Mouse (Mus musculus): Measurements from ENCODE around the gene Piezo1. TPM values are rescaled to one million over a fixed set of nuclear protein-coding genes. Genes with fewer than 3 reads are reported as not detected.

Gene Piezo1
- total RNA-seq, 2 experiments from 2014 or later: 14.1 to 28.4 TPM

DNA sequence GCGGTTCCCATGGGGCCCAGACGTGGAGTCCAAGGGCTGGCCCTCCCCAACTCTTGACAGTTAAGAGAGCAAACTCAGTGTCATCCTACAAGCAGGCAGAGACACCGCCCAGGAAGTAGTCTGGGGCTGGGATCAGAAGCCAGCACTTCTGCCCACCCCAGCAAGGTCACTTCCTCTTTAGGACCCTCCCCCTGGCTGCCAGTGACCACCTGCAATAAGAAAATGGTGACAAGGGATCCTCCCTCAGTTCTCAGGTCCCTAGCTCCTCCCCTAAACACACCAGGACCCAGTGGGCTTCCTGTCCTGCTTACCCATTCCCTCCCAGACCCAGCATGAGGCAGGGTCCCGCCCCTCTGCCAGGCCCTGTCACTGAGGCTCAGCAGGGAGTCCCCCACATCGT is 3.3 kb downstream of the Piezo1 start:
- DNase-seq (ENCODE audit: low spot score in 2 of 2): no peak

DNA sequence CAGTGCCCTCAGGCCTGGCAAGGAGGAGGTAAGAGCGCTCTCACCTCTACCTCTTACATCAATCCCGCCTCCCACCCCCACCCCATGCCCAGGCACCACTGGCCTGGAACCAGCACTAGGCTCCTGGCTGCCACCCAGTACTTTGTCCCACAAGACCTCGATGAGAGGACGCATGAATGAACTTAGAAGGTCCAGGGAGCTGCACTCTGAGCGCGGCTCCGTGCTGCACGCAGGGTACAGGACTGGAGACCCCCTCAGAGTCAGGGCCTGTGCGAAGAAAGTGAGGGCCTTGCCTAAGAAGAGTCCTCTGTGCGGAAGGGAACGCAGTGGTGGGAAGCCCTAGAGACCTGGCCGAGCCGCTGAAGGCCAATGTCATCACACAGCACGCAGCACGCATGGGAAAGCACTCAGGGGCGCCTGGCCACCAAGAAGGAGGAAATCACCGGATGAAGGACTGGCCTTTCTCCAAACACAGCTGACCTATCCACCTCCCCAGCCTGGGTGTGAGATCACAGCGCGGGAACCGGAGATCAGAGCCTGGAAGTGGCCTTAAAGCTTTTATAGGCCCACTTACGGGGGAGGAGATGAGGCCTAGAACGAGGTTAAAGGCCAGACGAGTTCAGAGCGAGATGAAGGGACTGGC is 4.2 kb downstream of the Piezo1 start:
- no peak for DNase-seq (ENCODE audit: low spot score in 2 of 2)

DNA sequence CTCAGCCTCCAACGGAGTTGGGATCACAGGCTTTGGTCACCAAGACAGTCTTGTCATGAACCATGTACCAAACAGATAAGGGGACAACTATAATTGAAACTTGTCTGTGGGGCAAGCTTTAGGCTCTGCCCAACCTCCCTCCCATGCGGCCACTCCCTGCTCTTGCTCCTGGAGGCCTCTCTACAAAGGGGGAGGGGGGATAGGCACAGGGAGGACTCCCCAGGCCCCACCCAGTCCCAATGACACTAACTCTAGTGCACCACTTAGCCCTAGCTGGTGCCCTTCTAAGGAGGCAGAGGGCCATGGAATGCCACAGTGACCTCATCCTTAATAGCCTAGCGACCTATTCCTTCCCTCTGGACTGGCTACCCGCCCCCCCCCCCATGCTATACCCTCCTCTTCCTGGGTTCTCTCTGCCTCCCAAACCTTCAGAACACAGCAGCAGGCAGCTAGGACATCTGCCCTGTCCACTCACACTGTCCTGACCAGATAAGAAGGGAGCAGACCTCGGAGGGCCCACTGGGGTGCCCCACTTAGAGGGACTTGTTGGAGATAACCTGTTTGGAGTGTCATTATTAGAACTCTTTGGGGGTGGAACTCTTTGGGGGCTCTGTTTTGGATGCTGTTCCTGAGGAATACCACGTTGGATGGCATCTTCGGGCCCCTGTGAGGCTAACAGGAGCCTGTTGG is 4.9 kb downstream of the Piezo1 start:
- DNase-seq (ENCODE audit: low spot score in 2 of 2): no peak

DNA sequence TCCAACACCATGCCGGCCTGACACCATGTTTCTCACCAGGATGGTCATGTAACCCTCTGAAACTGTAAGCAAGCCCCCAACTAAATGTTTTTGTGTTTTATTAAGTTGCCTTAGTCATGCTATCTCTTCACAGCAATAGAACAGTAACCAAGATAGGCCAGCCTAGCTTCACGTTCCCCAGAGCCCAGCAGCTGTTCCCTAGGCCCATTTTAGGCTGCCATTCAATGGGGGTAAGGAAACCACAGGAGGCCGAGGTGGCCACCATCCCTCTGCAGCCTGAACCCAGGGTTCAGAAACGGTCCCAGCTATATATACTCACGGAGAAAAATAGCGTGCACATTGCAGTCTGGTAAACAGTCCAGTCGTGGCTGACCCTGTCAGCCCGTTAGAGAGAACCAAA is 7.0 kb downstream of the Piezo1 start:
- DNase-seq (ENCODE audit: low spot score in 2 of 2): no peak

DNA sequence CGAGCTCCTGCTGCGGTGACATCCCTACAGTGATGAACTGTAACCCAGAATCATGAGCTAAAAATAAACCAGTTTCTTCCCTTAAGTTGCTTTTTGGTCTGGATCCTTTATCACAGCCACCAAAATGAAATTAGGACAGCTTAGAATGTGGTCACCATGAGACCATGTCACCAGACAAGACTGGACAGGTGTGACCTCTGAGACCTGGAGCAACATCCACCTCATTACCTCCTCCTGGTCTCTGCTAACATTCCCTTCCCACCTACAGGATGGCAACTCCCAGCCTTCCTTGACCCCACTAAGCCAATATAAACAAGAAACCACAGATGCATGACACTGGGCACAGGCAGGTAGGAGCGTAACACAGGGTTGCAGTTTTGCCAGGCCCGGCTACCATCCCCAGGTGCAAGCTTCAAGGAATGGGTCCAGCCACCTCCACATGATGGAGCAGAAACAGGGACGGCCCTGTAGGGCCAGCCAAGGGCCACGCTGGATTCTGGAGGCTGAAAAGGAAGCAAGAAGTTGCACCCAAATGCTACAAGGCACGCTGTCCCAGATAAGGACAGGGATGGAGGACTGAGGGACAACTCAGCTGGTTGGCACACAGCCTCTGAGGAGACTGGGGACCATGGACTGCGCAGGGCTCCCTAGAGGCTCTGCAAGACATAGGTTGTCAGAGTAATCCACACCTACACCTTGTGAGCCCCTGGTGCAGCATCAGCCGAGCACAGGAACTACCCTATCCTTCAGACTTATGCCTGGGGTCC is 12.6 kb downstream of the Piezo1 start:
- DNase-seq (ENCODE audit: low spot score in 2 of 2): no peak

DNA sequence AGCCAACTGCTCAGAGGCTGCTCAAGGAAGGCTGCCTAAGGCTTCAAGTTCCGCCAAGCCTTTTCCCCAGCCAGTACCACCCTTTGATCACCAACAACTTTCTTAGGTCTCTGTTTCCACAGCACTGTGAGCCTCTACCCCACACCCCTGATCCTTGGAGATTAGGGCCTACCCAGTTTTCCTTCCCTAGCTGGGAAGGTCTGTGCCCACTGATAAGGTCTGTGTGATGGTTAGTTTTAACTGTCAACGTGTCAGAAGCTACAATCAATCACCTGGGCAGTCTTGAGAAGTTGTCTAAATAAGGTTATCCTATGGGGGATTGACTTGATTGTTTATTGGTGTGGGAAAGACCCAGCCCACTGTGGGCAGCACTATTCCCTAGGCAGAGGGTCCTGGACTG is 13.3 kb downstream of the Piezo1 start:
- DNase-seq (ENCODE audit: low spot score in 2 of 2): no peak

DNA sequence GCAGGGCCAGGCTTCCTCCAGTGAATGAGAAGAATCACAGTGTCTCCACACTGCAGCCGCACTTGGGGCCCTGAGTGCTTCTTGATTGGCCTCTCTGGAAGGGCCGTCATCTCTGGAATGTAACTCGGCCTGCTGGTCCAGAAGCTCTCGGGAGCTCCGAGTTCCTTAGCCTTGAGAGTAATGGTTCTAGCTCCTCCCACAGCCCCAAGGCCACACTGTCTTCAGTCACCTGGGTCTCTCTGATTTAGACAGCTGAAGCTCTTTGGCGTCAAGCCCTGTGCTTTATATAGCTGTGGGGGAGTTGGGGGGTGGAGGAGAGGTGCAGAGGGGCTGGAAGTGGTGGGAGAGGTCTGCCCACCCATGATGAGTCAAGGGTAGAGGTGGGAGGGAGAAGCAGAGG is 14.1 kb downstream of the Piezo1 start:
- DNase-seq (ENCODE audit: low spot score in 2 of 2): no peak

DNA sequence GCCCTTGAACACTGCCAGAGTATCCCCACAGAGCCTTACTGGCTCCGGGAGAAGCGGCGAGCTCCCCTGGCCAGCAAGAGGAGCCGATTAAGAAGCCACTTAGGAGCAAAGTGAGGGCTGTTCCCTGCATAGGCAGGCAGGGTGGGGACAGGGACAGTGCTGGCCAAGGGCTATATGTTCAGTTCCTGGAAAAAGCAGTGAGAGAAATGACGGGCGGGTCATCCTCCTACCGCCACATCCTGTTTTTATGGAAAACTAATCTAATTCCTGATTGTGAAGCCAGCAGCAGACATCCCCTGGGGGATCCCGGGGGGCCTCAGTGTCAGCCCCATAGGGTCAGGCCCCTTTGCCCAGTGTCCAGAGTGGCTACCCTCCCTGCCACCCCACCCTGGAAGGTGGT is 19.8 kb downstream of the Piezo1 start:
- no peak for DNase-seq (ENCODE audit: low spot score in 2 of 2)

DNA sequence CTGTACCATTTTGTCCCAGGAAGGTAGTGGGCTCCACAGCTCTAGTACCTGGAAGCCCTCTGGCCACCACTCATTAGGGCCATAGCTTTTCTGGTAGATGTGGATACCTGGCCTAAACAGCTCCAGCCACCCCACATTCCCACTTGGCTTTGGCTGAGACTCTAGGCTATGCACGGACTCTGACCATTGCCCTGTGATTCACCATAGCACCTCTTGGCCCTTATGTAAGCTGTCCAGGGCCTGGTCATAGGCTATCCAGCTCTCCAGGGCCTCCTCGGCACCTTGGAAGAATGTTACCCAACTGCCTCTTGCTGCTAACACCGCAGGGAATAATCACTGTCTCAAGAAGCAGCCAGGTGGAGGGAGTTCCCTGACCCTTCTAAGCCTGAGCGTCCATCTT is 22.0 kb downstream of the Piezo1 start:
- DNase-seq (ENCODE audit: low spot score in 2 of 2): no peak

DNA sequence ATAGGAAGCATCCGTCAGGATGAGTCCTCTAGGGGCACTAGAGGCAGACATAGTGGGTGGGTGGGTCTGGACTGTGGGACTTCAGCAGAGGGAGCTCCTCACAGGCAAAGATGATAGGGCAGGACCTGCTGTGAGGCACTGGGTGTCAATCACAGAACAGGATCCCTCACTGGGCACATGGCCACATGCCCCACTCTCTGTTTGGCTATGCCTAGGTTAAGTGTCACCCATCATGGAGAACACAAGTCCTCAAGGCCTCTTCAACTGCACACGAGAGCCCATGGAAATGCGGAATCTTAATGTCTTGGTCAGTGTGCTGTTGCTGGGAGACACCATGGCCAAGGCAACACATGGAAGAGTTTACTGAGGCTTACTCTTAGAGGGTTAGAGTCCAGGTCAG is 23.2 kb downstream of the Piezo1 start:
- no peak for DNase-seq (ENCODE audit: low spot score in 2 of 2)

DNA sequence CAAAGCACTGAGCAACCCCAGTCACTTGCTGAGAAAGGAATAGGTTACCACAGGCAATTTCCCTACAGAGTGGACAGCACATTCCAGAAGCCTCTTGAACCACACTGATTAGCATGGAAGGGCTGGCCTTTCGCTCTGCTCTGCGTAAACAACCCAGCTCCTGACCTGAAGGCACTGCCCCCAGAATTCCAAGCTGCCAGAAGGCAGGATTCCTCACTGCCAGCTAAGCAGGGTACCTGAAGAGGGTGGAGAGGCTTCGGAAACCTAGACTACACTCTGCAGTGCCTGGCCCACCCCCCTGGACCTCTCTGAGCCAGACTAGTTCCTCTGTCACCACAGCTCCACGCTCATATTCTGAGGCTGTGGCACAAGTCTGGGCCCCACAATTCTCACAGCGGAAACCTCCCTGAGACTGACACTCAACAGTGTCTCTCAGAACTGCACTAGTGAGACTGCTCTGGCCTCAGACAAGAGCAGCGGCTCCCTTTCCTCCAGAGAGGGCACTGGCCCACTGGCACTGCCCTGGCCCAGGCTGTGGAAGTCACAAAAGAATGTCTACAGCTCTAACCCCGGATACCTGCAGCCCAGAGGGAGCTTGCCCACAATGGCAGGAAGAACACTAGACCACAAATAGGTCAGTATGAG is 24.5 kb downstream of the Piezo1 start:
- no peak for DNase-seq (ENCODE audit: low spot score in 2 of 2)

DNA sequence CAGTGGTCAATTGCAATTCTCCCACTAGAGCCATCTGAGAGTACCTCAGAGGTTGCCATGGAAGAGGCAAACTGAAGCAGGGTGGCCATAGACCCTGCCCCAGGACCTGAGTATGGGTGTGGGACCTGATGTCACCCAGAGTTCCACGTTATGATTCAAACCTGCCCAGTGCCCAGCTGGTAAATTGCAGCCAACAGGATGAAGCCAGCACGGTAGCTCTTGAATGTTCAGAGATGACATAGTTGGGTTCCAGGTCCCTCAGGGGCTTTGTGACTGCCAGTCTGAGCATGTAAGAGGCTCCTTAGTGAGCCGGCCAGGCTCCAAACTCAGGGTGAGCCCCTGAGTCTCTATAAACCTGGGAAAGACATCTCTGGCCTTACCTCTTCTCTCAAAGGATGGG is 25.0 kb downstream of the Piezo1 start:
- no peak for DNase-seq (ENCODE audit: low spot score in 2 of 2)

DNA sequence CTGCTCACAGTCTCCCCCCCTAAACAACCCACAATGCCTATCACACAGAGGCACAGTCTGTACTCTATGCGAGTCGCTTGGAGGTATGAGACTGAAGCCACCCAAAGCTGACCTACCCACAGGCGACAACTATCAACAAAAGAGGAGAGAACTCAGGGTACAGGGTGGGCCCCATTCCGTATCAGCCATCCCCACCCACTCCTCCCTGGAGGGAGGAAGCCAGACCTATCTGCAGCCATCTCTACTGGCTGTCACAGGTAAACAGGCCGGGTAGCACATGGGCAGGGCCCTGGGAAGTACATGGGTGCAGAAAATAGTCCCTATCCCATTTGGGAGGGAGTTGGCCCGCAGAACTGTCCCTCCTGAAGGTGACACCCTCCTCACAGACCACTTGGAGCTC is 26.1 kb downstream of the Piezo1 start:
- DNase-seq (ENCODE audit: low spot score in 2 of 2): no peak

DNA sequence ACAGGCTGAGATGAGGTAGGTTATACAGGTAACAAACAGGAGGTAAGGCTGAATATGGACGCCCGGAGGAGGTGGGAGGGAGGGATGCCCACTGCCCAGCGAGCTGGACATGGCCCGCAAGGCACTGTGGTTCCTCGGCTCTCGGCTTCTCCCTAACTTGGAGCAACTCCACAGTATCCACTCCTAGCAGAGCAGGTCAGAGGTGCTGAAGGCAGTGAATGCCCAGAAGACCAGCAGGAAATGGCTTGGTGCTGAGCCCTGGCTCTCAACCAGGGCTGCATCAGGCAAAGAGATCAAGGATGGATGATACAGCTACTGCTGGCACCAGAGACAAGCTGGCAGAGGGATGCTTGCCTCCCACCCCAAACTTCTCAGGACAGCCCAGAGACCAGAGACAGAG is 26.6 kb downstream of the Piezo1 start:
- no peak for DNase-seq (ENCODE audit: low spot score in 2 of 2)

DNA sequence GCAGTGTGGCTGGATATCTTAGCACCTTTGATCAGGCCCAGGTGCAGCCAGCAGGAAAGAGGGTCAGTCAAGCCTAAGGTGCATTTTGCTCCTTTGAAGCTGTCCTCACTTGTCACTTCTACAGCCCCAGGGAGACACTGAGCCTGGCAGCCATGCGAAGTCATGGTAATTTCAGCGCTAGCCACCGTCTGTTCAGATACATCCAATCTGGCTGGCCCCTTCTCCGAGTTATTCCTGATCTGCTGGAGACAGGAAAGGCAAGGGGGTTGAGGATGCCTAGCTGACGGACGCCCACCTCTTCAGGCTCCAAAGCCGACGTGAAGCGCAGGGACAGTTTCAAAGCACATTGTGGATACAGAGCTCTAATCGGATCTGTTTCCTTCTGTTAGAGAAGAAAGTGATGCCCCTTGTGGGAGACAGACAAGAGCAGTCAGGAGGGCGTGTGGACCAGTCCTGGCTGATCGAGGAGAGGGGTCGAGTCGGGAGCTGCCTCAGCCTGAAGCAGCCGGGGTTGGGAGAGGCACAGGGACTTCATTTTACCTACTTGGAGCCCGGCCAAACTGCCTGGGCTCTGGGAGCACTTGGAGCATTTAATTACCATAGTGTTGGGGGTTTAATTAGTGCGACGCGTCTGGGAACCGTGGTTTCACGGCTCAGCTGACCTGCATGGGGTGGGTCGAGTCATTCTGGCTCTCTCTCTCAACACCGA is 27.3 kb downstream of the Piezo1 start:
- no peak for DNase-seq (ENCODE audit: low spot score in 2 of 2)

DNA sequence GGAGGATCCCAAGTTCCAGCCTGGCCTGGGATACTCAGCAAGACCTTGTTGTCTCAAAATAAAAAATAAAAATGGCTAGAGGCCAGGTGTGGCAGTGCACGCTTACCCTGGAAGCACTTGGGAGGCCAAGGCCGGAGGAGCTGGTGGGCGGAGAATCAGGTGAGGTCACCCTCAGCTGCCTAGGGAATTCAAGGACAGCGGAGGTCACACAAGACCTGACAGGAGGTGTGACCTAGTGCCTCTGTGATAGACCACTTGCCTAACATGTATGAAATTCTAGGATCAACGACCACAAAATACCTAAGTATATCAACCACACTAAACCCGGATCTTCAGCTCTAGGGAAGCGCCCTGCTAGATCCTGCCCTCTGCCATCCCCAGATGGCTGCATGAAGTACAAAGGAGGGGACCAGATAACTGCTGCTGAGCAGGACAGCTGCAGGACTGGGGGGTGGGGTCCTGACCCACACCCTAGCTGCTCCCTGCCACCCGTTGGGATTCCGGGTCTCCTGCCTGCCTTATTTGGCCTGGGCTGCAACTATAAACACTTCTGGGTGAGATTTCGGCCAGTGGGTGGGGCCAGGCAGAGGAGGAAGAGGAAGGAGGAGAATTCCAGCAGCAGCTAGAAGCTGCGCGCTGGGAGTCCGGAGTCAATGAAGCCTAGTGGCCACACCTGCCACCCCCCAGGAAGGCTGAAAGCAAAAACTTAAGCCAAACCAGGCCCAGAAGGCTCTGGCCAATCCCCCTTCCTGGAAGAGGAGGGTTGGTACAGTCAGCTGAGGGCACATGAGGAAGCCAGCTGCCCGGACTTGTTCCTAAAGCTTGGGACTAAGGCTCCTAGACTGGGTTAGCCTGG is 28.1 kb downstream of the Piezo1 start:
- no peak for DNase-seq (ENCODE audit: low spot score in 2 of 2)

DNA sequence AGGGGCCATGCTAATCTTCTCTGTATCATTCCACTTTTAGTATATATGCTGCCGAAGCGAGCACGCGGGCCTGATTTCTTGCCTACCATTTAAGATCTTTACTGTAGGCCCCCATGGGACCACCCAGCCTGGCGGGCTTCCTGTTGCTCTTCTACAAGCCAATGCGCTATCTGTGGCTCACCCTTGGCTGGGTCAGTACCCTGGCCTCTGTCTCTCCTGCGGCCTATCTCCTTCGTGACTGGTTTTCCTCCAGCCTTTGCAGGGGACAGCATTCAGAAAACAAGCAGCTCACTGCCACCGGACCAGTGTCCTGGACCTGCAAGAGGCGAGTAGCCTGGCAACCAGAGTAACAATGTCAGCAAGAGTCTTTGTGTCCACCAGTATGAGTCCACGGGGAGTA is 30.5 kb downstream of the Piezo1 start:
- DNase-seq (ENCODE audit: low spot score in 2 of 2): no peak

DNA sequence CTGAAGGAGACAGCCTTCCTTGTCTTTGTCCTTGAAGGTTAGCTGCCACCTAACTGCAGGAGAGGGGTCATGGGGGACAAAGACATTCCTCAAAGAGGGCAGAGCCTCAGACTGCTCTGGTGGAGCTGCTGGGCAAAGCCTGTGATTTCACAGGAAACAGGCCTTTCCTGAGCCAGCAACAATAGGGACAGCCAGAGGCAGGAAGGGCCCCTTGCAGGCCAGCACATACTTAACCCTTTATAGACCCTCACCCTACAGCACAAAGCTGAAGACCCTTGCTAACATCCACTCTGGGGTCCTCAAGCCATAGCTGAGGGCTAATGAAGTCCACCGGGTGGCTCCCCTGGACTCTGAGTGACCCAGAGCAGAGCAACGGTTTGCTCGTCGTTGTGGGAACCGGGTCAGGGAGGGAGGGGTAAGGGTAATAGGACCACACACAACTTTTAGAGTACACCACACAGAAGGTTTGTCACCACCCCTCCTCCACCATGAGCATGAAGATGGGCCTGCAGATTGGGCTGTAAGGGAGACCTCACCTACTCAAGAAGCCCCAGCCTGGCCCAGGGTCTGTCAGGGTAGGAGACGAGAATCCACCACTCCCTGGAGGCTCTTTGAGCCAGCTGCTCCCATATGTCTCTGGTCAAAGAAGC is 33.5 kb downstream of the Piezo1 start:
- no peak for DNase-seq (ENCODE audit: low spot score in 2 of 2)

DNA sequence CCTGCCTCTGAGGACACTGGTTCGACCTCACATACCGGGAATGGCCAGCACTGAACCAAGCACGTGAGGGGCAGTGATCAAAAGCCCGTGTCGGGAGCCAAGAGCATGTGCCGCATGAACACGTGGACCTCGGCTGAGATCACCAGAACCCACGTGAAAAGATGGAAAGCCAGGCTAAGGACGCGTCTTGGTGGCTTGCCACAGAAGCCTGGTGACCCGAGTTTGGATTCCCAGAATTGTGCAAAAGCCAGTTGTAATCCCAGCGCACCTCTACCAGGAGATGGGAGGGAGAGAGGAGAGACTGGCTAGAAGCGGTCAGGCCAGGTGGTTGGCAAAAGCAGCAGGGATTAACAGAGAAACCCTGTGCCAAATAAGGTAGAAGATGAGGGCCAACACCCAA is 35.4 kb downstream of the Piezo1 start:
- DNase-seq (ENCODE audit: low spot score in 2 of 2): no peak

DNA sequence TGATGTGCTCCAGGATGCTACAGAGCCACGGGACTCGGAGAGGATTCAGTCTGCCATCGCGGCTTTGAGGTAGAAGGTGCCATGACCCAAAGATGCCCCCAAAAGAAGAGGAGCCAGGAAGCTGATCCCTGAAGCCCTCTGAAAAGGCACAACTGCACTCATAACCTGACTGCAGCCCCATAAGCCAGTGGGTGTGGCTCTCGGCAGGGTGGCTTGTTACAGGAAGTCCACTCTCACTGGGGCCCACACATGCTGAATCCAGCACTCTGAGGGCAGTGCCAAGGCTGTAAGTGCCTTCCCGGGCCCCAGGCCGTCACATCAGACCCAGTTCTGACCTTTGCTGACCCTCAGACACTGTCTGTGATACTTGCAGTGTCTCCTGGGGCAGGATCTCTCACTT is 38.7 kb downstream of the Piezo1 start:
- no peak for DNase-seq (ENCODE audit: low spot score in 2 of 2)
